ENCODE assay signal across 18 mouse cellular contexts in the genomic region with DNA sequence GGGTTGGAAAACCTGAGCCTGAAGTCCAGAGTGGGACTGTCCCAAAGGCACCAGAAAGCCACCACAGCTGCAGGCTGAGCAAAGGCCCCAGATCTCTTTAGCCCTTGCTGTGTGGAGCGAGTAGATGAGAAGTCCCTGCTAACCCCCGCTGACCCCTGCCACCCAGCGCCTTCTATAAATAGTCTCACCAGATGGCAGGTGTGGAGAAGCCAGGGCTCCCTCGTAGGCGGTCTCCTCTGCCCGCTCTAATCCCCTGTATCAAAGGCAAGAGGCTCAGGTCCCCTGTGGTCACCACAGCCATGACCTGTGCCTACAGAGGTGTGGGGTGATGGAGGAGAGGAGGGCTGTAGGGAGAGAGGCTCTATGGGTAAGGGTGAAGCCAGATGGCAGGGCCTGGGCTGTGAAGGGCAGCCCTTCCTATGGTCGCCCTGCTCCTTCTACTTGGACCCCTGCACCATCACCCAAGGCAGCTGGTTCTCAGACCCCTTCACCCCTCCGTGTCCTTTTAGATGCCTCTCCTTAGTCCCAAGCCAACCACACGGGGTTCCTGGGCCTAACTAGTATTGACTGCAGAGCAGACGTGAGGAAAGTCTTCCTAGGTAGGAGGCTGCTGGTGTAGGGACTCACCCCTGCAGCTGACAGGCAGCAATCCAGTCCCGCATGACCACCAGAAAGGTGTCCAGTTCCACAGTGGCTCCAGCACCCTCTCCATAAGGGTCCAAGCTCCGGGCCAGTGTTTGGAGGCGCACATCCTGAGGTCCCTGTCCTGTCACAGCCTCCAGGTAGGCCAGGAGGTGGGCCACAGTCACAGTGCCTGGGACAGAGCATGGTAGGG. TPM values are rescaled to one million over a fixed set of nuclear protein-coding genes. Genes with fewer than 3 reads are reported as not detected.
DNase-seq lines count a peak whose midpoint lies in the region; ATAC-seq and TF ChIP-seq lines count a peak whose summit lies in the region.
"Had no signal": no experiment of that assay in that cellular context is flagged by ENCODE, and none has a peak within 500 bp of the region (broad histone marks: within the 10 kb centered on the region; RNA-seq: fewer than 3 reads in every experiment).

No protein-coding gene starts in this region.

- peaks cover 45% of the 10 kb centered on the region for H3K4me1 ChIP-seq in forebrain, embryonic 10.5 days
- H3K4me1 ChIP-seq in forebrain, embryonic 11.5 days (replicated peaks; ENCODE audit: control insufficient read depth, insufficient read depth, low read length): peaks cover 3% of the 10 kb centered on the region; the same call in 1 of the 2 replicates
- H3K4me1 ChIP-seq in intestine, embryonic 16.5 days (ENCODE audit: control insufficient read depth, insufficient read depth, low read length): no peaks in the 10 kb centered on the region
- H3K4me1 ChIP-seq in intestine, postnatal 0 days (replicated peaks; ENCODE audit: control insufficient read depth, insufficient read depth, low read length): no peaks in the 10 kb centered on the region
- peaks cover 61% of the 10 kb centered on the region for H3K4me1 ChIP-seq in limb, embryonic 10.5 days

- WGBS in forebrain, embryonic 10.5 days: 55% methylated on average over 13 of the region's 13 CpGs
- WGBS in forebrain, embryonic 11.5 days: 62% methylated on average over 13 of the region's 13 CpGs
- 66% methylated on average over 13 of the region's 13 CpGs for WGBS in intestine, embryonic 16.5 days
- 71% methylated on average over 13 of the region's 13 CpGs for WGBS in intestine, postnatal 0 days
- WGBS in limb, embryonic 10.5 days: 53% methylated on average over 13 of the region's 13 CpGs

- no peak for ATAC-seq in forebrain, embryonic 11.5 days (replicated peaks; ENCODE audit: low FRiP score)
- ATAC-seq in intestine, embryonic 16.5 days: no peak
- no peak for ATAC-seq in intestine, postnatal 0 days
- ATAC-seq: forebrain, embryonic 14.5 days had no signal

- no peak overlapping the region for H3K4me3 ChIP-seq in forebrain, embryonic 10.5 days
- H3K4me3 ChIP-seq in forebrain, embryonic 11.5 days (ENCODE audit: low read depth, low read length): no peak overlapping the region
- no peak overlapping the region for H3K4me3 ChIP-seq in intestine, embryonic 16.5 days (ENCODE audit: low read length)
- H3K4me3 ChIP-seq in intestine, postnatal 0 days (ENCODE audit: low read depth, low read length): no peak overlapping the region
- H3K4me3 ChIP-seq in limb, embryonic 10.5 days: no peak overlapping the region
- H3K4me3 ChIP-seq: hindbrain, embryonic 15.5 days; lung, embryonic 15.5 days had no signal

- DNase-seq in forebrain, embryonic 10.5 days (ENCODE audit: extremely low spot score, low spot score): no peak
- no peak for DNase-seq in forebrain, embryonic 11.5 days (ENCODE audit: low spot score)
- DNase-seq in cerebellum, adult 9-11 months: peak; percentile 80
- no peak for DNase-seq in limb, embryonic 10.5 days (ENCODE audit: low spot score)
- no peak for DNase-seq in MN1 (ENCODE audit: low spot score)
- DNase-seq in urinary bladder, adult 18-20 months (ENCODE audit: low spot score in 2 of 2): no peak
- DNase-seq: kidney, adult 18-20 months; kidney, postnatal 25 days; thymus, adult 18-20 months had no signal

- H3K9ac ChIP-seq in forebrain, embryonic 11.5 days (ENCODE audit: low read length): no peak overlapping the region
- 0 out of 2 replicates have a peak overlapping the region, but pooled peaks have one; percentile 10 for H3K9ac ChIP-seq in intestine, embryonic 16.5 days (ENCODE audit: low read depth, low read length)
- H3K9ac ChIP-seq in intestine, postnatal 0 days (ENCODE audit: low read depth, low read length): no peak overlapping the region
- H3K9ac ChIP-seq: hindbrain, embryonic 15.5 days; lung, embryonic 15.5 days had no signal

- H3K27ac ChIP-seq in forebrain, embryonic 10.5 days: peak overlapping the region; percentile 35; the same call in 1 of the 2 replicates
- no peak overlapping the region for H3K27ac ChIP-seq in forebrain, embryonic 11.5 days (ENCODE audit: low read depth, low read length)
- no peak overlapping the region for H3K27ac ChIP-seq in intestine, embryonic 16.5 days (ENCODE audit: low read length)
- H3K27ac ChIP-seq in intestine, postnatal 0 days (ENCODE audit: low read depth, low read length): no peak overlapping the region
- peak overlapping the region; percentile 26; the same call in 1 of the 2 replicates for H3K27ac ChIP-seq in limb, embryonic 10.5 days
- H3K27ac ChIP-seq: hindbrain, embryonic 15.5 days; lung, embryonic 15.5 days had no signal

- no peaks in the 10 kb centered on the region for H3K36me3 ChIP-seq in forebrain, embryonic 10.5 days (replicated peaks)
- no peaks in the 10 kb centered on the region for H3K36me3 ChIP-seq in forebrain, embryonic 11.5 days (ENCODE audit: control insufficient read depth, insufficient read depth, low read length)
- H3K36me3 ChIP-seq in intestine, embryonic 16.5 days (ENCODE audit: control insufficient read depth, insufficient read depth, low read length): no peaks in the 10 kb centered on the region
- no peaks in the 10 kb centered on the region for H3K36me3 ChIP-seq in intestine, postnatal 0 days (ENCODE audit: control insufficient read depth, insufficient read depth)
- H3K36me3 ChIP-seq in limb, embryonic 10.5 days: no peaks in the 10 kb centered on the region
- H3K36me3 ChIP-seq: hindbrain, embryonic 15.5 days; lung, embryonic 15.5 days had no signal

- no peak for TF ChIP-seq CTCF in intestine, postnatal 0 days (IDR thresholded peaks at IDR 0.05; ENCODE audit: low read depth)

- no peak overlapping the region for H3K4me2 ChIP-seq in forebrain, embryonic 11.5 days (ENCODE audit: low read depth, low read length, severe bottlenecking)
- no peak overlapping the region for H3K4me2 ChIP-seq in intestine, embryonic 16.5 days (ENCODE audit: low read depth, low read length)
- H3K4me2 ChIP-seq in intestine, postnatal 0 days (replicated peaks; ENCODE audit: low read depth): no peak overlapping the region
- H3K4me2 ChIP-seq: hindbrain, embryonic 15.5 days; lung, embryonic 15.5 days had no signal

- H3K9me3 ChIP-seq in forebrain, embryonic 10.5 days: no peaks in the 10 kb centered on the region
- no peaks in the 10 kb centered on the region for H3K9me3 ChIP-seq in forebrain, embryonic 11.5 days (ENCODE audit: control insufficient read depth, low read length)
- no peaks in the 10 kb centered on the region for H3K9me3 ChIP-seq in intestine, embryonic 16.5 days (ENCODE audit: control insufficient read depth, low read length)
- no peaks in the 10 kb centered on the region for H3K9me3 ChIP-seq in intestine, postnatal 0 days (ENCODE audit: control insufficient read depth)
- no peaks in the 10 kb centered on the region for H3K9me3 ChIP-seq in limb, embryonic 10.5 days (replicated peaks)
- H3K9me3 ChIP-seq: hindbrain, embryonic 15.5 days; lung, embryonic 15.5 days had no signal

- peaks cover 62% of the 10 kb centered on the region for H3K27me3 ChIP-seq in forebrain, embryonic 10.5 days (ENCODE audit: poor library complexity, severe bottlenecking)
- no peaks in the 10 kb centered on the region for H3K27me3 ChIP-seq in forebrain, embryonic 11.5 days (ENCODE audit: control insufficient read depth, insufficient read depth, low read length)
- H3K27me3 ChIP-seq in intestine, embryonic 16.5 days (replicated peaks; ENCODE audit: control insufficient read depth, insufficient read depth, low read length): no peaks in the 10 kb centered on the region
- H3K27me3 ChIP-seq in intestine, postnatal 0 days (replicated peaks; ENCODE audit: control insufficient read depth, insufficient read depth, low read length): peaks cover 6% of the 10 kb centered on the region; the same call in 1 of the 2 replicates
- H3K27me3 ChIP-seq in limb, embryonic 10.5 days (ENCODE audit: low read depth, poor library complexity, severe bottlenecking): peaks cover 56% of the 10 kb centered on the region
- H3K27me3 ChIP-seq: hindbrain, embryonic 15.5 days had no signal

RNA-seq across cellular contexts. Expression of gene Ccdc155, which starts 9.1 kb away (rescaled TPM):
- polyA plus RNA-seq in forebrain, embryonic 10.5 days (2016; fragmentation: Nextera tagmentation; extraction: Ambion mirVana): 0.57 and 0.66 TPM in 2 replicates
- polyA plus RNA-seq in forebrain, embryonic 11.5 days (2014; fragmentation: Nextera tagmentation; extraction: Ambion mirVana): 0.83 and 0.90 TPM in 2 replicates
- 0.44 and 0.62 TPM in 2 replicates for polyA plus RNA-seq in intestine, embryonic 16.5 days (2015; fragmentation: Nextera tagmentation; extraction: Ambion mirVana)
- 0.07 TPM in 1 of 2 replicates, not detected in the other for polyA plus RNA-seq in intestine, postnatal 0 days (2015; fragmentation: Nextera tagmentation; extraction: Ambion mirVana)
- 0.45 and 0.68 TPM in 2 replicates for polyA plus RNA-seq in limb, embryonic 10.5 days (2016; fragmentation: Nextera tagmentation; extraction: Ambion mirVana)
- polyA plus RNA-seq: liver, adult 2 months; small intestine, adult 2 months had no signal

RNA-seq across cellular contexts. Expression of gene Pth2, which starts 14.8 kb away (rescaled TPM):
- 0.33 TPM in 1 of 2 replicates, not detected in the other for polyA plus RNA-seq in forebrain, embryonic 10.5 days (2016; fragmentation: Nextera tagmentation; extraction: Ambion mirVana)
- not detected in 2 replicates for polyA plus RNA-seq in forebrain, embryonic 11.5 days (2014; fragmentation: Nextera tagmentation; extraction: Ambion mirVana)
- polyA plus RNA-seq in intestine, embryonic 16.5 days (2015; fragmentation: Nextera tagmentation; extraction: Ambion mirVana): not detected in 2 replicates
- not detected in 2 replicates for polyA plus RNA-seq in intestine, postnatal 0 days (2015; fragmentation: Nextera tagmentation; extraction: Ambion mirVana)
- not detected in 2 replicates for polyA plus RNA-seq in limb, embryonic 10.5 days (2016; fragmentation: Nextera tagmentation; extraction: Ambion mirVana)
- polyA plus RNA-seq: embryonic facial prominence, embryonic 14.5 days; forebrain, embryonic 14.5 days; liver, adult 2 months; lung, embryonic 15.5 days; small intestine, adult 2 months had no signal

RNA-seq across cellular contexts. Expression of gene Gfy, which starts 16.2 kb away (rescaled TPM):
- polyA plus RNA-seq in forebrain, embryonic 10.5 days (2016; fragmentation: Nextera tagmentation; extraction: Ambion mirVana): 0.15 TPM in 1 of 2 replicates, not detected in the other
- 0.13 and 0.33 TPM in 2 replicates for polyA plus RNA-seq in forebrain, embryonic 11.5 days (2014; fragmentation: Nextera tagmentation; extraction: Ambion mirVana)
- polyA plus RNA-seq in intestine, embryonic 16.5 days (2015; fragmentation: Nextera tagmentation; extraction: Ambion mirVana): not detected in 2 replicates
- polyA plus RNA-seq in intestine, postnatal 0 days (2015; fragmentation: Nextera tagmentation; extraction: Ambion mirVana): not detected in 2 replicates
- polyA plus RNA-seq in limb, embryonic 10.5 days (2016; fragmentation: Nextera tagmentation; extraction: Ambion mirVana): not detected in 2 replicates
- polyA plus RNA-seq: forebrain, embryonic 14.5 days; heart, embryonic 16.5 days; hindbrain, embryonic 15.5 days; liver, adult 2 months; lung, embryonic 15.5 days; small intestine, adult 2 months had no signal

RNA-seq across cellular contexts. Expression of gene Dkkl1, which starts 16.4 kb away (rescaled TPM):
- polyA plus RNA-seq in forebrain, embryonic 10.5 days (2016; fragmentation: Nextera tagmentation; extraction: Ambion mirVana): 1.0 TPM in 2 replicates
- 0.48 TPM in 1 of 2 replicates, not detected in the other for polyA plus RNA-seq in forebrain, embryonic 11.5 days (2014; fragmentation: Nextera tagmentation; extraction: Ambion mirVana)
- 0.86 and 1.3 TPM in 2 replicates for polyA plus RNA-seq in intestine, embryonic 16.5 days (2015; fragmentation: Nextera tagmentation; extraction: Ambion mirVana)
- polyA plus RNA-seq in intestine, postnatal 0 days (2015; fragmentation: Nextera tagmentation; extraction: Ambion mirVana): 0.47 and 0.55 TPM in 2 replicates
- polyA plus RNA-seq in limb, embryonic 10.5 days (2016; fragmentation: Nextera tagmentation; extraction: Ambion mirVana): 0.21 and 0.41 TPM in 2 replicates

RNA-seq across cellular contexts. Expression of gene Tead2, which starts 20.0 kb away (rescaled TPM):
- 337 and 380 TPM in 2 replicates for polyA plus RNA-seq in forebrain, embryonic 10.5 days (2016; fragmentation: Nextera tagmentation; extraction: Ambion mirVana)
- polyA plus RNA-seq in forebrain, embryonic 11.5 days (2014; fragmentation: Nextera tagmentation; extraction: Ambion mirVana): 297 and 318 TPM in 2 replicates
- polyA plus RNA-seq in intestine, embryonic 16.5 days (2015; fragmentation: Nextera tagmentation; extraction: Ambion mirVana): 69.6 and 82.1 TPM in 2 replicates
- polyA plus RNA-seq in intestine, postnatal 0 days (2015; fragmentation: Nextera tagmentation; extraction: Ambion mirVana): 18.7 and 20.8 TPM in 2 replicates
- 435 and 481 TPM in 2 replicates for polyA plus RNA-seq in limb, embryonic 10.5 days (2016; fragmentation: Nextera tagmentation; extraction: Ambion mirVana)

Comparison
In these comparisons a context has a peak if more than half of its experiments do, and no peak if none do; other contexts are left out.
1. H3K27ac ChIP-seq: peak in forebrain, embryonic 10.5 days (single experiment) and limb, embryonic 10.5 days (single experiment); none in forebrain, embryonic 11.5 days (single experiment), intestine, embryonic 16.5 days (single experiment) and intestine, postnatal 0 days (single experiment).